Comparison of ENCODE assay signal across 8 mouse cellular contexts in the genomic region with DNA sequence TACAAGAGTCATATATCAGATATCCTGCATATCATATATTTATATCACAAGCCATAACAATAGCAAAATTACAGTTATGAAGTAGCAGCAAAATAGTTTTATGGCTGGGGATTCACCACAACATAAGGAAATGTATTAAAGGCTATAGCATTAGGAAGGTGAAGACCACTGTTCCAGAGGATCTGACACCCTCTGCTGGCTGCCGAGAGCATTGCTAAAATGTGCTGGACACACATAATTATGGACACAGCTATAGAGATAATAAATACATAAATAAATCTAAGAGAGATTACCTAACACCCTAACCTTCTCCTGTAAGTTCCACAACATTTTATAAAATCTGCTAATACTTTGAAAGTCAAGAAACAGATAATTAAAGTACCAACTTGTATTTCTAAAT.
DNase-seq lines count a peak whose midpoint lies in the region; ATAC-seq and TF ChIP-seq lines count a peak whose summit lies in the region.
"Had no signal": no experiment of that assay in that cellular context is flagged by ENCODE, and none has a peak within 500 bp of the region (broad histone marks: within the 10 kb centered on the region; RNA-seq: fewer than 3 reads in every experiment).

No protein-coding gene starts in this region.

- no peaks in the 10 kb centered on the region for H3K9me3 ChIP-seq in lung, embryonic 14.5 days (ENCODE audit: low read depth, low read length)
- H3K9me3 ChIP-seq: neural tube, embryonic 13.5 days had no signal

- peak; percentile 55 for ATAC-seq in lung, embryonic 14.5 days (ENCODE audit: insufficient read depth)

- no peak overlapping the region for H3K9ac ChIP-seq in lung, embryonic 14.5 days
- H3K9ac ChIP-seq: neural tube, embryonic 13.5 days had no signal

- no peak overlapping the region for H3K27ac ChIP-seq in lung, embryonic 14.5 days (ENCODE audit: low read depth)
- H3K27ac ChIP-seq: neural tube, embryonic 13.5 days had no signal

- H3K36me3 ChIP-seq in lung, embryonic 14.5 days (ENCODE audit: insufficient read depth): no peaks in the 10 kb centered on the region
- H3K36me3 ChIP-seq: neural tube, embryonic 13.5 days had no signal

- 4% methylated on average over 1 of the region's 1 CpGs for whole genome bisulfite sequencing in lung, embryonic 14.5 days

- H3K4me3 ChIP-seq in lung, embryonic 14.5 days (ENCODE audit: low read depth, low read length): no peak overlapping the region
- H3K4me3 ChIP-seq: neural tube, embryonic 13.5 days had no signal

- peak; percentile 40 for DNase-seq in thymus, postnatal 14 days
- no peak for DNase-seq in thymus, postnatal 0 days (ENCODE audit: low spot score)
- peak; percentile 62 for DNase-seq in brain, adult 2 months (ENCODE audit: low read depth, low spot score)
- DNase-seq in gastrocnemius, postnatal 4 days (ENCODE audit: low spot score in 2 of 2): peak; percentile 42 to 67
- peak; percentile 66 to 86 for DNase-seq in kidney, postnatal 25 days
- peak; percentile 93 for DNase-seq in lung, embryonic 14.5 days
- peak; percentile 25 to 33 for DNase-seq in right cerebral cortex, postnatal 36 days (ENCODE audit: low spot score in 2 of 2)

- peak; percentile 86 for TF ChIP-seq CTCF in lung, embryonic 14.5 days (IDR thresholded peaks at IDR 0.05; ENCODE audit: low read depth)

- no peaks in the 10 kb centered on the region for H3K27me3 ChIP-seq in lung, embryonic 14.5 days (ENCODE audit: insufficient read depth, low read length)
- H3K27me3 ChIP-seq: neural tube, embryonic 13.5 days had no signal

- no peak overlapping the region for H3K4me2 ChIP-seq in lung, embryonic 14.5 days
- H3K4me2 ChIP-seq: neural tube, embryonic 13.5 days had no signal

- H3K4me1 ChIP-seq in lung, embryonic 14.5 days (ENCODE audit: insufficient read depth): peaks cover 16% of the 10 kb centered on the region
- H3K4me1 ChIP-seq: neural tube, embryonic 13.5 days had no signal
